Mouse (Mus musculus): Measurements from ENCODE around the gene Lmo1. TPM values are rescaled to one million over a fixed set of nuclear protein-coding genes. Genes with fewer than 3 reads are reported as not detected.
A peak's percentile ranks its signal among the peaks of the same experiment; 100 is the strongest.

Gene Lmo1
- total RNA-seq (2021) = 10 to 100 TPM; 65.6 to 72.7 TPM
- long read RNA-seq, transcript Lmo1-201 (4 exons, 1,282 nt) = minor isoform, 7 of 64 reads
- long read RNA-seq, transcript Lmo1-202 (4 exons, 912 nt) = major isoform, 50 of 64 reads
- long read RNA-seq, partial matches to known transcripts = 1 of 64 reads
- long read RNA-seq, other reads (novel, unspliced or antisense) = 6 of 64 reads

GRCm38 (mm10) chr7:109174949-109175669 lies at the start of gene Lmo1:
Gene Lmo1 (minus strand): TSS chr7:109175207.
- peak in 1 of 2 experiments; percentile 51 for DNase-seq (ENCODE audit: low spot score in 2 of 2)

GRCm38 (mm10) chr7:109221716-109222110 lies 46.7 kb upstream of the Lmo1 start:
- DNase-seq (ENCODE audit: low spot score in 2 of 2) = no peak

- no peak for DNase-seq (ENCODE audit: low spot score in 2 of 2)
Measured at GRCm38 (mm10) chr7:109220766-109221715, 46.0 kb upstream of the Lmo1 start.

- DNase-seq (ENCODE audit: low spot score in 2 of 2) = no peak
Measured at GRCm38 (mm10) chr7:109220026-109220425, 45.0 kb upstream of the Lmo1 start.

GRCm38 (mm10) chr7:109218977-109219271 lies 43.9 kb upstream of the Lmo1 start:
- DNase-seq (ENCODE audit: low spot score in 2 of 2) = no peak

- DNase-seq (ENCODE audit: low spot score in 2 of 2) = peak; percentile 60 to 82
Measured at GRCm38 (mm10) chr7:109218130-109218976, 43.3 kb upstream of the Lmo1 start.

- DNase-seq (ENCODE audit: low spot score in 2 of 2) = no peak
Measured at GRCm38 (mm10) chr7:109209804-109210203, 34.8 kb upstream of the Lmo1 start.

GRCm38 (mm10) chr7:109207811-109208210 lies 32.8 kb upstream of the Lmo1 start:
- no peak for DNase-seq (ENCODE audit: low spot score in 2 of 2)

- DNase-seq (ENCODE audit: low spot score in 2 of 2) = no peak
Measured at GRCm38 (mm10) chr7:109206358-109206757, 31.4 kb upstream of the Lmo1 start.

- no peak for DNase-seq (ENCODE audit: low spot score in 2 of 2)
Measured at GRCm38 (mm10) chr7:109203140-109203539, 28.1 kb upstream of the Lmo1 start.

GRCm38 (mm10) chr7:109200559-109200958 lies 25.6 kb upstream of the Lmo1 start:
- DNase-seq (ENCODE audit: low spot score in 2 of 2) = no peak

- DNase-seq (ENCODE audit: low spot score in 2 of 2) = no peak
Measured at GRCm38 (mm10) chr7:109197161-109197650, 22.2 kb upstream of the Lmo1 start.

GRCm38 (mm10) chr7:109196399-109197082 lies 21.5 kb upstream of the Lmo1 start:
- DNase-seq (ENCODE audit: low spot score in 2 of 2) = no peak

GRCm38 (mm10) chr7:109195982-109196381 lies 21.0 kb upstream of the Lmo1 start:
- no peak for DNase-seq (ENCODE audit: low spot score in 2 of 2)

GRCm38 (mm10) chr7:109194850-109195249 lies 19.8 kb upstream of the Lmo1 start:
- no peak for DNase-seq (ENCODE audit: low spot score in 2 of 2)

- DNase-seq (ENCODE audit: low spot score in 2 of 2) = peak in 1 of 2 experiments; percentile 75
Measured at GRCm38 (mm10) chr7:109187244-109188035, 12.4 kb upstream of the Lmo1 start.

GRCm38 (mm10) chr7:109185975-109186374 lies 11.0 kb upstream of the Lmo1 start:
- no peak for DNase-seq (ENCODE audit: low spot score in 2 of 2)

GRCm38 (mm10) chr7:109185564-109185963 lies 10.6 kb upstream of the Lmo1 start:
- DNase-seq (ENCODE audit: low spot score in 2 of 2) = no peak

GRCm38 (mm10) chr7:109176688-109177087 lies 1.7 kb upstream of the Lmo1 start:
- peak in 1 of 2 experiments; percentile 41 for DNase-seq (ENCODE audit: low spot score in 2 of 2)

Measured in layer of hippocampus, adult 18-20 months (tissue).